Mouse (Mus musculus): ENCODE measurements around the gene Tecpr1.

DNA sequence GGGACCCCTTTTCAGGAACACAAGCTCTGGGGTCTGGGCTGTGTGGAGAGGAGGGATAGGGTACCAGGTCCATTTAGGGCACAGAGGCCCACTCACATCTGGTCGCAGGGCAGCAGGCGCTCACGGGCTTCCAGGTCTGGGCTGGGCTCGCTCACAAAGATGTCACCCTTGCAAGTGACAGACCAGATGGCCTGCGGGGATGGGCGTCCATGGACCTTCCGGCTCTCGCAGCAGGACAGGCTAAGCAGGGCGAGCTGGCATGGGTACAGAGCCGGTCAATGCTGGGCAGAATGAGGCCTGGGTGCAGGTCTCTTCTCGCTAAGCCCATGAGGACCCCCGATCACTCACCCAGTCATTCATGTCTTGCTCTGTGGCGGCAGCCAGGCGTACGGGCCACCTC is 17.3 kb downstream of the Tecpr1 start:
- TF ChIP-seq CTCF (IDR thresholded peaks at IDR 0.05; ENCODE audit: control insufficient read depth, insufficient read depth, insufficient replicate concordance, low read depth, low read length) (no peak), POLR2A (IDR thresholded peaks at IDR 0.05; ENCODE audit: control insufficient read depth, low read depth, low read length) (no peak)
